Mouse (Mus musculus): ENCODE data around the gene Mnt. TPM values are rescaled to one million over a fixed set of nuclear protein-coding genes. Genes with fewer than 3 reads are reported as not detected.

The Mnt gene
- polyA plus RNA-seq, 1 experiment from 2014 or later, result 24.7 TPM

- ChIA-PET POLR2A (interaction anchor here (0.9 to 1.7 kb wide), 2 partner anchors 9 to 16 kb away, joined by 4 to 5 read pairs; no protein-coding TSS in a partner anchor), CTCF (interaction anchor here (1.1 kb wide), 1 partner anchor 8 kb away, joined by 3 read pairs; no protein-coding TSS in a partner anchor)
- ATAC-seq (peak; percentile 54), DNase-seq (ENCODE audit: low read depth, low spot score) (peak; percentile 93)
- no peaks in the 10 kb centered on the region for H3K27me3 ChIP-seq
- in situ Hi-C loops (cut with MboI; ENCODE audit: low pct_unique_long_range_greater_than_20kb), result no loop called here
- no peak for TF ChIP-seq CTCF (IDR thresholded peaks at IDR 0.05)
Observed at GRCm38 (mm10) chr11:74831606-74832451, 1.1 kb downstream of the Mnt start.

GRCm38 (mm10) chr11:74832503-74833143 is 1.9 kb downstream of the Mnt start:
- DNase-seq (ENCODE audit: low read depth, low spot score) (no peak), ATAC-seq (peak; percentile 7)
- in situ Hi-C loops (cut with MboI; ENCODE audit: low pct_unique_long_range_greater_than_20kb), result no loop called here
- no peak for TF ChIP-seq CTCF (IDR thresholded peaks at IDR 0.05)
- ChIA-PET CTCF (interaction anchor here (1.1 kb wide), 1 partner anchor 9 kb away, joined by 3 read pairs; no protein-coding TSS in a partner anchor), POLR2A (interaction anchor here (1.0 to 1.7 kb wide), 2 partner anchors 10 to 15 kb away, joined by 3 to 5 read pairs; no protein-coding TSS in a partner anchor)
- H3K27me3 ChIP-seq, result no peaks in the 10 kb centered on the region

GRCm38 (mm10) chr11:74833536-74834358 is 3.0 kb downstream of the Mnt start:
- ATAC-seq, result no peak
- POLR2A ChIA-PET, result interaction anchor here (1.0 kb wide), 1 partner anchor 14 kb away, joined by 3 read pairs; no protein-coding TSS in a partner anchor
- TF ChIP-seq CTCF (IDR thresholded peaks at IDR 0.05), result no peak

DNA sequence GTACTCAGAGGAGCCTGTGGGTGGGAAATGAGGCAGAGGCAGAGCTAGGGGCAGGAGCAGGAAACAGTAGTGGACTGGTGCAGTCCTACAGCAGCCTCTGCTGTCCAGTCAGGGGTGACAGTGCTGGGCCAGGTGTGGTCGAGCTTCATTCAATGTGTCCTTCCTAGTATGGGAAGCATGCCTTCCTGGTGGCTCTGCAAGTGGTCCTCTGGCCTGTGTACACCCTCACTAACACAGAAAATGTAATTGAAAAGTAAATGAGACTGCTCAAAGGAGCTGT is 3.6 kb downstream of the Mnt start:
- no peaks in the 10 kb centered on the region for H3K27me3 ChIP-seq
- POLR2A ChIA-PET, result no interaction called here
- in situ Hi-C loops (cut with MboI; ENCODE audit: low pct_unique_long_range_greater_than_20kb), result no loop called here
- CTCF ChIA-PET, result interaction anchor here (0.8 kb wide), 1 partner anchor 17 kb away, joined by 3 read pairs; no protein-coding TSS in a partner anchor
- no peak for TF ChIP-seq CTCF (IDR thresholded peaks at IDR 0.05)
- no peak for ATAC-seq
- no peak for DNase-seq (ENCODE audit: low read depth, low spot score)

More at GRCm38 (mm10) chr11:74833536-74834358, 3.0 kb downstream of the Mnt start:
- CTCF ChIA-PET, result interaction anchor here (0.8 kb wide), 1 partner anchor 17 kb away, joined by 3 read pairs; no protein-coding TSS in a partner anchor
- no peak for DNase-seq (ENCODE audit: low read depth, low spot score)
- H3K27me3 ChIP-seq, result no peaks in the 10 kb centered on the region
- in situ Hi-C loops (cut with MboI; ENCODE audit: low pct_unique_long_range_greater_than_20kb), result no loop called here

GRCm38 (mm10) chr11:74834650-74835277 is 4.0 kb downstream of the Mnt start:
- TF ChIP-seq CTCF (IDR thresholded peaks at IDR 0.05), result no peak
- POLR2A ChIA-PET, result no interaction called here
- DNase-seq (ENCODE audit: low read depth, low spot score) (no peak), ATAC-seq (no peak)
- CTCF ChIA-PET, result interaction anchor here (0.8 to 1.6 kb wide), 2 partner anchors 13 to 16 kb away, joined by 3 to 4 read pairs; no protein-coding TSS in a partner anchor
- H3K27me3 ChIP-seq, result no peaks in the 10 kb centered on the region
- in situ Hi-C loops (cut with MboI; ENCODE audit: low pct_unique_long_range_greater_than_20kb), result no loop called here

- POLR2A ChIA-PET, result interaction anchor here (0.9 kb wide), 1 partner anchor 12 kb away, joined by 3 read pairs; no protein-coding TSS in a partner anchor
- in situ Hi-C loops (cut with MboI; ENCODE audit: low pct_unique_long_range_greater_than_20kb), result no loop called here
- no peaks in the 10 kb centered on the region for H3K27me3 ChIP-seq
- ATAC-seq, result no peak
- DNase-seq (ENCODE audit: low read depth, low spot score), result no peak
- CTCF ChIA-PET, result interaction anchor here (1.6 kb wide), 1 partner anchor 12 kb away, joined by 4 read pairs; no protein-coding TSS in a partner anchor
- no peak for TF ChIP-seq CTCF (IDR thresholded peaks at IDR 0.05)
Observed at GRCm38 (mm10) chr11:74835593-74836224, 5.0 kb downstream of the Mnt start.

GRCm38 (mm10) chr11:74836225-74837055 is 5.7 kb downstream of the Mnt start:
- ATAC-seq (no peak), DNase-seq (ENCODE audit: low read depth, low spot score) (no peak)
- in situ Hi-C loops (cut with MboI; ENCODE audit: low pct_unique_long_range_greater_than_20kb), result no loop called here
- no peak for TF ChIP-seq CTCF (IDR thresholded peaks at IDR 0.05)
- H3K27me3 ChIP-seq, result no peaks in the 10 kb centered on the region
- ChIA-PET CTCF (interaction anchor here (1.6 kb wide), 1 partner anchor 11 kb away, joined by 4 read pairs; no protein-coding TSS in a partner anchor), POLR2A (interaction anchor here (0.9 kb wide), 1 partner anchor 11 kb away, joined by 3 read pairs; no protein-coding TSS in a partner anchor)

GRCm38 (mm10) chr11:74837056-74837693 is 6.5 kb downstream of the Mnt start:
- no peak for ATAC-seq
- in situ Hi-C loops (cut with MboI; ENCODE audit: low pct_unique_long_range_greater_than_20kb), result no loop called here
- TF ChIP-seq CTCF (IDR thresholded peaks at IDR 0.05), result no peak
- no peak for DNase-seq (ENCODE audit: low read depth, low spot score)
- CTCF ChIA-PET, result no interaction called here
- POLR2A ChIA-PET, result no interaction called here
- no peaks in the 10 kb centered on the region for H3K27me3 ChIP-seq

All from Patski (cell line).